Mouse (Mus musculus): ENCODE results near the gene Rtn4rl2. TPM values are rescaled to one million over a fixed set of nuclear protein-coding genes. Genes with fewer than 3 reads are reported as not detected.
"Not testable (repeated sequence)": the region's sequence is repeated elsewhere in the genome, so short reads cannot be mapped to it uniquely, and the experiment has no call there.

The Rtn4rl2 gene
- 10 to 100 TPM; 82.1 to 83.8 TPM for total RNA-seq (2021)

- peak in 1 of 2 experiments; percentile 64 for DNase-seq (ENCODE audit: extremely low spot score in 1 of 2, low spot score in 2 of 2)
- intact Hi-C loops (cut with DNase I) = no loop called here
Observed at GRCm38 (mm10) chr2:84886234-84886731, at the start of gene Rtn4rl2. Rtn4rl2 (minus strand) TSS chr2:84886710.

GRCm38 (mm10) chr2:84935065-84935464, 48.6 kb upstream of the Rtn4rl2 start:
- intact Hi-C loops (cut with DNase I) = no loop called here
- no peak for DNase-seq (ENCODE audit: extremely low spot score in 1 of 2, low spot score in 2 of 2)

GRCm38 (mm10) chr2:84934649-84935007, 48.1 kb upstream of the Rtn4rl2 start:
- DNase-seq (ENCODE audit: extremely low spot score in 1 of 2, low spot score in 2 of 2) = no peak
- intact Hi-C loops (cut with DNase I) = no loop called here

- no peak for DNase-seq (ENCODE audit: extremely low spot score in 1 of 2, low spot score in 2 of 2)
- intact Hi-C loops (cut with DNase I) = no loop called here
Observed at GRCm38 (mm10) chr2:84933992-84934648, 47.6 kb upstream of the Rtn4rl2 start.

DNA sequence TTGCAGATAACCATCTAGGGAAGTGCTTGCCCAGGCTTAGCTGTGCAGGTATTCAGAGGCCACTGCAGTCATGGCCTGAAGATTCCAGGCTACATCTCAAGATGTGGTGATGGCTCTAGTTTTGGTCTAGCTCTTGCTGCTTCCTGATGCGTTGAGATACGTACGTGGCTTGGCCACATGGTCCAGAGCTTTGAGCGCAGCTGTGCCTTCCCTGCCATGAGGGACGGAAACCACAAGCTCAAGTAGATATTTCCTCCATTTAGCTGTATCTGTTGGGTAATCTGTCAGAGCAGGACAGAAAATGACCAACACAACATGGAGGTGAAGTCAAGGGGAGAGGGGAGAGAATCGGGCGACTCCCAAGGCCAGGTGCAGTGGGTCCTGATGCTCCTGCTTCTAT, 43.7 kb upstream of the Rtn4rl2 start:
- intact Hi-C loops (cut with DNase I) = no loop called here
- DNase-seq (ENCODE audit: extremely low spot score in 1 of 2, low spot score in 2 of 2) = no peak

DNA sequence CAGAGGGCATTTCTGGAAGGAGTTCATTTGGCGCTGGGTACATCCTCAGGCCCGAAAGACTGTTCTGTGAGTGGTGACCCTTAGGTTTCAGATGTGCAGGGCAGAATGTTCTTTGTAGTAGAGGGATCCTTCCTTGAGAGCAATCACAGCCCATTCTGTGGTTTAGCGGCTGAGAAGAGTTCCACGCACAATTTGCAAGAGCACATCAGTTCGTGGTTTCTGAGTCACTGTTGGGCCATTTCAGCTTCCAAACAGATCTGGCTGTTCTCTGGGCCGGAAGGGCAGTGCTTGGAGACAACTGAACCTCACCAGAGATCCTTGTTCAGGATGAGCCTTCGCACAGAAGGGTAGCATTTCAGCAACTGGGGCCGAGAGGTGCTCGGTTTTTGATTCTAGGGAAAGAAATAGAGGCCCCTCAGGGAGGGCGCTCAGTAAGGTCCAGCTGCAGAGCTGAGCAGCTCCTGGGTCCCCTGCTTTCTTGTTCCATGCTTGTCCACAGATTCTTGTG, 33.1 kb upstream of the Rtn4rl2 start:
- no peak for DNase-seq (ENCODE audit: extremely low spot score in 1 of 2, low spot score in 2 of 2)
- intact Hi-C loops (cut with DNase I) = no loop called here

GRCm38 (mm10) chr2:84918188-84918587, 31.7 kb upstream of the Rtn4rl2 start:
- DNase-seq (ENCODE audit: extremely low spot score in 1 of 2, low spot score in 2 of 2) = no peak
- intact Hi-C loops (cut with DNase I) = no loop called here

GRCm38 (mm10) chr2:84916548-84917320, 30.2 kb upstream of the Rtn4rl2 start:
- intact Hi-C loops (cut with DNase I) = no loop called here
- DNase-seq (ENCODE audit: extremely low spot score in 1 of 2, low spot score in 2 of 2) = no peak

GRCm38 (mm10) chr2:84915330-84915729, 28.8 kb upstream of the Rtn4rl2 start:
- DNase-seq (ENCODE audit: extremely low spot score in 1 of 2, low spot score in 2 of 2) = no peak
- intact Hi-C loops (cut with DNase I) = no loop called here

- no peak for DNase-seq (ENCODE audit: extremely low spot score in 1 of 2, low spot score in 2 of 2)
- intact Hi-C loops (cut with DNase I) = no loop called here
Observed at GRCm38 (mm10) chr2:84913881-84914280, 27.4 kb upstream of the Rtn4rl2 start.

DNA sequence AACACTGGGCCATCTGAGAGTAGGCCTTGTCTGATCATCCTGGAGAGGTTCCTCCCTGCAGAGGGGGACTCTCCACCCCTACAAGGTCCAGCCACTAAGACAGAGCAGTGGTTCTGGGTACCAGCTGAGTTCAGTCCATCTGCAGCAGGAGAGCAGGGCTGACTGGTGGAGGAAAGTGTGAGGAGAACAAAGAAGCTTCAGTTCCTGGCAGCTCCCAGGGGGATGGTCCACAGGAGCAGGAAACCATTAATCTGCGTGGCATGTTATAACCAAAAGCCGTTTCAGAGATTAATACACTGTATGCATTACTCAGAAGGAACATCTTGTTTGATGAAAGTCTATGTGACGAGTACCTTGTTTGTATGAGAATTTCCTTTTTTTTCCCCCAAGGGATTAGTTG, 26.2 kb upstream of the Rtn4rl2 start:
- intact Hi-C loops (cut with DNase I) = no loop called here

DNA sequence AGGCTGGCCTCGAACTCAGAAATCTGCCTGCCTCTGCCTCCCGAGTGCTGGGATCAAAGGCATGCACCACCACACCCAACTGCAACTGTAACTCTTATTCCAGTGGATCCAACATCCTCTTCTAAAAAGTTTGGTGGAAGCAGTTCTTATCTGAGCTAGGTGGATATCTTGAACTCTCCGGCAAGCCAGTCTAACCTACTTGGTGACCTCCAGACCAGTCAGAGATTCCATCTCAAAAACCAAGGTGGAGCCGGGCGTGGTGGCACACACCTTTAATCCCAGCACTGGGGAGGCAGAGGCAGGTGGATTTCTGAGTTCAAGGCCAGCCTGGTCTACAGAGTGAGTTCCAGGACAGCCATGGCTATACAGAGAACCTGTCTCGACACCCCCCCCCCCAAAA, 10.2 kb upstream of the Rtn4rl2 start:
- DNase-seq (ENCODE audit: extremely low spot score in 1 of 2, low spot score in 2 of 2); intact Hi-C loops (cut with DNase I): not testable (repeated sequence)

More for the DNA sequence above, 26.2 kb upstream of the Rtn4rl2 start:
- no peak for DNase-seq (ENCODE audit: extremely low spot score in 1 of 2, low spot score in 2 of 2)

GRCm38 (mm10) chr2:84895495-84896198, 9.1 kb upstream of the Rtn4rl2 start:
- intact Hi-C loops (cut with DNase I) = no loop called here
- DNase-seq (ENCODE audit: extremely low spot score in 1 of 2, low spot score in 2 of 2) = no peak

DNA sequence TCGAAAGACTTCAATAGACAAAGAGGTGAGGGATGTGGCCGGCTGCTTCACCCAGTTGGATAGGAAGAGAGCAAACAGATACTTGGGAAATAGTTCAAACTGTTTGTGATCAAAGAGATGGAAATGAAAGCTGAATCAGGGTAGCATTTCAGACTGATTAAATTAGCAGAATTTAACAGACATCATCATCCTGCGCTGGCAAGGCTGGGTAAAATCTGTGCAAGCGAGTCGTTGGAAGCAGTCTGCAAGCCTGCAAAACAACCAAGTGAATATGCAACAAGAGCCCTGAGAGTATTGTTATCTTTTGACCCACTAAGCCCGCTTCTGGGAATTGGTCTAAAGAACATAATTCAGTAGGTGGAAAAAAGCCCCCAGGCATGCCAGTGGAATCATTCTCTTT, 6.8 kb upstream of the Rtn4rl2 start:
- no peak for DNase-seq (ENCODE audit: extremely low spot score in 1 of 2, low spot score in 2 of 2)
- intact Hi-C loops (cut with DNase I) = loop anchor here (5.0 kb wide), 1 partner anchor 114 kb away; no protein-coding TSS in a partner anchor

- peak in 1 of 2 experiments; percentile 83 for DNase-seq (ENCODE audit: extremely low spot score in 1 of 2, low spot score in 2 of 2)
- intact Hi-C loops (cut with DNase I) = loop anchor here (2.0 to 5.0 kb wide), 2 partner anchors 57 to 117 kb away; no protein-coding TSS in a partner anchor
Observed at GRCm38 (mm10) chr2:84890045-84890340, 3.5 kb upstream of the Rtn4rl2 start.

DNA sequence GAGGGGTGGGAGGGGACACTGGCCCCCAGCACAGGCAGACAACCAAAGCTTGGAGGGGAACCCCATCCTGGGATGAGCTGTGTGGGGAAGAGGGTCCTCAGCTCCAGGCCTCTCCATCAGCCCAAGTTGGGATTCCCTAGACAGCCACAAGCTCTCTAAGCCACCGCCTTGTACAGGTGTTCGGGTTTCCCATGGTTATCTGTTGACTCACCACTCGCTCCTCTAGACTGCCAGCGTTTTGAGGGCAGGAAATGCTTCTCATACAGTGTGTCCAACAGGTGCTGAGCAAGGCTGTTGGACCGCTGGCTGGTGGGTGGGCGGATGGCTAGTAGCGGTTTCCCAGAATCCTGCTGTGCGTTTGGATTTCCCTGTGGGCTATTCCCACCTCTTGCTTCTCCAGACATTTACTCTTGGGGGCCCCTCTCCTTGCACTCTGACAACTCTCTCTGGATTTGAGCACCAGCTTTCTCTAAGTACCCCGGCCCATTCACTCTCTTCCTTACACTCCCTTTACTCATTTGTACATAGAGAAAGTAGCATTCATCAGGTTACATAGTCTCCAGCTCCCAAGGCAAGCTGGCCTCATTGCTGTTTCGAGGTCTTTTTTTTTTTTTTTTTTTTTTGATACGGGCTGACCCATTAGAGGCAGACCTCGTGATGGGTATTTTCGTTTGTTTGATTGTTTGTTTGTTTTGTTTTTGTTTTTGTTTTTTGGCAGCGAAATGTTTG, 3.0 kb upstream of the Rtn4rl2 start:
- DNase-seq (ENCODE audit: extremely low spot score in 1 of 2, low spot score in 2 of 2) = no peak
- intact Hi-C loops (cut with DNase I) = loop anchor here (2.0 to 5.0 kb wide), 2 partner anchors 57 to 118 kb away; no protein-coding TSS in a partner anchor

- DNase-seq (ENCODE audit: extremely low spot score in 1 of 2, low spot score in 2 of 2) = peak in 1 of 2 experiments; percentile 80
- intact Hi-C loops (cut with DNase I) = no loop called here
Observed at GRCm38 (mm10) chr2:84888657-84889315, 2.3 kb upstream of the Rtn4rl2 start.
